Mouse (Mus musculus): ENCODE measurements around the gene Adam21. TPM values are rescaled to one million over a fixed set of nuclear protein-coding genes. Genes with fewer than 3 reads are reported as not detected.
A peak's percentile ranks its signal among the peaks of the same experiment; 100 is the strongest.
"Not testable (repeated sequence)": the region's sequence is repeated elsewhere in the genome, so short reads cannot be mapped to it uniquely, and the experiment has no call there.

Gene Adam21
- total RNA-seq (2017), result 0.85 TPM in 1 of 3 replicates, not detected in the others

DNA sequence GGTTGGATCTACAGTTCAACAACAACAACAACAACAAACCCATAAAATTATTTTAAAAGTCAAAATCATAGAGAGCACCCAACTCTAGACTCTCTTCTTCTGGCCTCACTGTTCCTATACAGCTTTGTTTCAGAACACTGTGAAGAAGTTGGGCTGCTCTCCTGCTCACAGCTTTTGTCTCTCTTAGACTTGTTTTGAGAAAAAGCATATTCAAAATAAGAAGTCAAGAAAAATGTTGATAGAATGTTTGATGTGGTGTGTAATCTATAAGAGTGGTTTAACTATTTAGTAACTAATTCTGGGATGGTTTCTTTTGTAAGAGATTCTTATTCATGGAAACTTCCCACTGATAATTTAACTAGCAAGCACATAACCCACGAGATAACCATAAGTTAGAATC is at the start of gene Adam21:
TSS of gene Adam21 (minus strand) at position 101 of the 400 bp plus-strand sequence.
- ATAC-seq (replicated peaks; ENCODE audit: insufficient number of reproducible peaks, low FRiP score, low TSS enrichment, poor library complexity, severe bottlenecking), result no peak

DNA sequence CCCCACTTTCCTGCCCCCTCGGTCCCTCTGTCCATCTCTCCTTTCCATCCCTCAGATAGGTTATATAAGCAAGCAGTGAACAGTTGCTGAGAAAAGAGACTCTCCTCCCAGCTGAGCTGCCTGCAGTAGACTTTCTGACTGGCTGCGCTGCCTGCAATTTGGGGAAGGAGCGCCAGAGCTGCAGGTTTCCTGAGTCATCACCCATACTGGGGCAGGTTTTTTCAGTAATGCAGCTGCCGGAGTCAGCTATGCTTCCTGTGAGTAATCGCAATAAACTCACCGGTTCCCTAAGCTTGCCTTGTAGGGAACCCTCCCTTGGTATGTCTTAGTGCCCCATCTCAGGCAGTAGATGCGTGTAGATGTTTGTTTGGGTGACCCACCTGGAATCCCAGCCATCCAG is 48.7 kb upstream of the Adam21 start:
- ATAC-seq (replicated peaks; ENCODE audit: insufficient number of reproducible peaks, low FRiP score, low TSS enrichment, poor library complexity, severe bottlenecking), result no peak

- no peak for ATAC-seq (replicated peaks; ENCODE audit: insufficient number of reproducible peaks, low FRiP score, low TSS enrichment, poor library complexity, severe bottlenecking)
These were observed 47.5 kb upstream of the Adam21 start for GRCm38 (mm10) chr12:81615807-81616206.

- ATAC-seq (replicated peaks; ENCODE audit: insufficient number of reproducible peaks, low FRiP score, low TSS enrichment, poor library complexity, severe bottlenecking), result no peak
These were observed 41.2 kb upstream of the Adam21 start for GRCm38 (mm10) chr12:81609445-81609844.

DNA sequence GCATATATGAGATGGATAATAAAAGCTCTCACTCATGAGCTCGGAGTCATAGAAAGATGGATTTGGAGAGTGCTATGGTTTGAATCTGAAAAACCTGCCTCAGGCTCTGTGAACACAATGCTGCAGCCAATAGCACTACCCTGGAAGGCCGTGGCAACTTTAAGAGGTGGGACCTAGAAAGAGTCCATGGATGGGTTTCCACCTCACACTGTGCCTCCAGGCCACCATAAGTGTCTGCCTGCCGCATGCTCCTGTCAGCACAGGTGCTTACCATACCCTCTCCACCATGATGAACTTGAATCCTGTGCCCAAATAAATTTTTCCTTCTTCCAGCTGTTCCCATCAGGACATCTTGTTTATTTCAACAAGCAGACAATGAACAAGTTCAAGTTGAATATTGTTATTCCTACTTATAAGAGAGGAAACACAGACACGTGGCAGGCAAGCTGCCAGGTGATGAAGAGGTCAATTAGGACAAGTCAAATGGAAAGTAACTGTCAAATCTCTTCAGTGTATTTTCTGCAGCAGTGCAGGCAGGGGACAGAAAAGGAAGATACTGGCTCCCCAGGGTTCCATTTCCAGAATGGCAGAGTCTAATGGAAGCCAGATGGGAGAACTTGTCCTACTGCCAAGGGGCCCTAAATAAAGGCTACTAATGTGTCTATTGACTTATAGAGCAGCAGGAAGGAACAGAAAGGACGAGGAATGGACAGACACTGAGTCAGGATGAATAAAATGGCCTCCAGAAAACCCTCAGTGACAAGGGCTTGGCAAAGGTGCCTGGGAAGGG is 36.9 kb upstream of the Adam21 start:
- ATAC-seq (replicated peaks; ENCODE audit: insufficient number of reproducible peaks, low FRiP score, low TSS enrichment, poor library complexity, severe bottlenecking), result no peak

DNA sequence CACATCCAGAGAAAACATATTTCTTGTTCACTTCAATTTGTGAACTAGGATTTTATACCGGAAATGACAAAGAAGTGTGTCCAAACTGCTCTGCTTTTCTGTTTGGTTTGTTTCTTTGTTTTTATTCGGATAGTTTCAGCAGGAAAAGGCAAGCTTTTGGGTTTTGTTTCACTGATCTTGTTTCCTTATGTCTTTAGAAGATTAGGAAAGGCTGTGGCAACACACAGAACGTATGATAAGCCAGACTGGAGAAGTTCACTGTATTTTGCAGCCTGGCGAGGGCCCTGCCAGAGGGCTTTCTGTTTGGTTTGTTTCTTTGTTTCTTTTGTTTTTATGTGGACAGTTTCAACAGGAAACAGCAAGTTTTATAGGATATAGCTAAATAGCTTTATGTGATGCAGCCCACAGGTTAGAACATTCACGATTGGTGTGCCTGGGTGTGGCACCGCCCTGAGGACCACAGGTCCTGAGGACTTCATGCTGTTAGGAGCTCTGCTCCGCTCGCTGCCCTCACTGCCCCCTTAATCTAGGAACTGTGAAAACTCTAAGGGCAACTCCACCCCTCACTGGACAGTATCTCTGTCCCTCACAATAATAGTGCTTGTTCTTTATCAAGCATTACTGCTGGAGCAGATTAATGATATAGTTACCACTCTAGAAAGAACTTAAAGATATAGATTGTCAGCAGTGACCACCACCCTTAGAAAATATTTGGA is 28.4 kb upstream of the Adam21 start:
- no peak for ATAC-seq (replicated peaks; ENCODE audit: insufficient number of reproducible peaks, low FRiP score, low TSS enrichment, poor library complexity, severe bottlenecking)

DNA sequence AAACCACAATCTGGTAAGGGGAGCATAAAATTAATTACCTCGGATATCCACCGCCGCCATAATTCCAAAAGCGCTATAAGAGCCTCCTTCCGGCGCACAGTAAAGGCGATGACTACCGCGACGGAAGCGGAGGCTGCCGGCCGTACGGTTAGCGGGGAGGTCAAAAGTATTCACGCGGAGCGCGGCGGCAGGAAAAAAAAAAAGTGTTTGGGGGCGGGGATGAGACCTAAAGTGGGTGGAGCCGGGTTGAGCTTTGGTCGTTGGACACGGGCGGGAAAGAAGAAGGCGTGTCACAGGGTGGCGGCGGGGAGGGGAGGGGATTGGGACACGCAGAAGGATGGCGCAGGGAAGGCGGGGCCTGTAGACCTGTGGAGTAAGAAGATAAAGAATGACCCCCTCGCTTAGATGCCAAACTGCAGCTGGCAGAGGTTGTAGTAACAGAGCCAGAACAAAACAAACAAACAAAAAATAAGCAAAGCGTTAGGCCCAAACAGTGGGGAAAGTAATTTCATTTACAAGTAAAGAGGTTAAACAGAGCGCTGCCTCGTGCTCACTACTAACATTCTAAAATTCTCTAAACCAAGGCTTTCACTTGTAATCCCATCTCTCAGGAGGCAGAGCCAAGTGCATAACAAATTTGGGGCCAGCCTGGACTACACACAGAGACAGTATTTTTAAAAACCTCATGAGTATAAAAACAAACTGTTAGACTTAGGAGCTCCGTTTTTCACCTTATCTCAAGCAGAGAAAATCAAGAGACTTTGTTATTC is 26.8 kb upstream of the Adam21 start, which contains the start of gene Med6:
TSS of gene Med6 (minus strand) at position 107 of the 770 bp plus-strand sequence.
- ATAC-seq (replicated peaks; ENCODE audit: insufficient number of reproducible peaks, low FRiP score, low TSS enrichment, poor library complexity, severe bottlenecking), result peak; percentile 98

GRCm38 (mm10) chr12:81567931-81568330 is 343 bp downstream of the Adam21 start:
- ATAC-seq (replicated peaks; ENCODE audit: insufficient number of reproducible peaks, low FRiP score, low TSS enrichment, poor library complexity, severe bottlenecking), result no peak

DNA sequence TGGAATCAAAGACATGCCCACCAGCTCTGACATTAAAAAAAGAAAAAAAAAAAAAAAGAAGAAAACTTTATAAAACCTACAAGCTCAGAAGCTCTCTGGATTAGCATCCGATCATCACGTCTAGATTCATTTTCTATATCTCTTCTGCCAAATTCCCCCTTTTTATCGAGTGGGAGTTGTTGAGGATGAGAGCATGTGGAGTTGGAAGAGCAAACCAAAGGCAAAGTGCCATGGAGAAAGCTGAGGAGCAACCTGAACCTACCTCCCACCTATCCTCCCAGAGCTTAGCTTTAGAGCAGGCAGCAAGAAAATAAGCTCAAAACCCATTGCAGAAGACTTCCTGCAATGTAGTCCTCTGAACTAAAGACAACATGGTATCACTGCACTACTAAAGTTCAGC is 4.1 kb downstream of the Adam21 start:
- no peak for ATAC-seq (replicated peaks; ENCODE audit: insufficient number of reproducible peaks, low FRiP score, low TSS enrichment, poor library complexity, severe bottlenecking)

GRCm38 (mm10) chr12:81549286-81549685 is 19.0 kb downstream of the Adam21 start:
- no peak for ATAC-seq (replicated peaks; ENCODE audit: insufficient number of reproducible peaks, low FRiP score, low TSS enrichment, poor library complexity, severe bottlenecking)

DNA sequence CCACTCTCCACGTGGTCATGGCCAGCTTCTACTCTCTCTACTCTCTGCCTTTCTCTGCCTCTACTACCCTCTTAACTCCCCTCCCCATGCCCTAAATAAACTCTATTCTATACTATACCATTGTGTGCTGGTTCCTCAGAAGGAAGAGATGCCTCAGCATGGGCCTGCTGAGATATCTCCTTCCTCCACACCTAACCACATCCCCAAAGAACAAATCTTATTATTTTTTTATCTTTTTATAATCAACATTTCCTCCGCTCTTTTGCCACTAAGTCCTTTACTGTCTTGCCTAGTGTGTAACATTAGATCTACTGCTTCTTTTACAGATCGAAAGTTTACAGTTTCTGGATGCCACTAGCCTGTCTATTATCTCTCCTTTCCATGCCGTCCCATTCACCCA is 21.1 kb downstream of the Adam21 start:
- no peak for ATAC-seq (replicated peaks; ENCODE audit: insufficient number of reproducible peaks, low FRiP score, low TSS enrichment, poor library complexity, severe bottlenecking)

GRCm38 (mm10) chr12:81533029-81533419 is 35.2 kb downstream of the Adam21 start:
- no peak for ATAC-seq (replicated peaks; ENCODE audit: insufficient number of reproducible peaks, low FRiP score, low TSS enrichment, poor library complexity, severe bottlenecking)

- ATAC-seq (replicated peaks; ENCODE audit: insufficient number of reproducible peaks, low FRiP score, low TSS enrichment, poor library complexity, severe bottlenecking), result peak; percentile 95
These were observed 35.8 kb downstream of the Adam21 start, which contains the start of the genes Gm20498 and Synj2bp for GRCm38 (mm10) chr12:81532316-81533028. Gene Gm20498 (minus strand): TSS chr12:81532905. Gene Synj2bp (minus strand): TSS chr12:81532911.

DNA sequence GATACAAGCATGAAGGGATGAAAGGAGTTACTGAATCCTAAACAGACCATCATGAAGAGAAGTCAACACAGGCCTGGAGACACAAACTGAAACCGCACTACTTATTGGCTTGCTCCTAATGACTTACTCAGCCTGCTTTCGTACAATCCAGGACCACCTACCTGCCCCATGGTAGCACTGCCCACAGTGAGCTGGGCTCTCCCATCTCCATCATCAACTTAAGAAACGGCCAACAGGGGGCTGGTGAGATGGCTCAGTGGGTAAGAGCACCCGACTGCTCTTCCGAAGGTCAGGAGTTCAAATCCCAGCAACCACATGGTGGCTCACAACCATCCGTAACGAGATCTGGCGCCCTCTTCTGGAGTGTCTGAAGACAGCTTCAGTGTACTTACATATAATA is 37.7 kb downstream of the Adam21 start:
- ATAC-seq (replicated peaks; ENCODE audit: insufficient number of reproducible peaks, low FRiP score, low TSS enrichment, poor library complexity, severe bottlenecking), result not testable (repeated sequence)

Other genes starting within 250 kb of the Adam21 start
- gene Slc8a3, start 235.3 kb downstream of the Adam21 start, total RNA-seq (2017), result not detected in 3 replicates
- 0.97 TPM in 1 of 3 replicates, not detected in the others for gene Gm4787, start 189.0 kb downstream of the Adam21 start, total RNA-seq (2017)
- 1.1 to 3.3 TPM in 2 of 3 replicates, not detected in the other for gene Adam4, start 146.5 kb downstream of the Adam21 start, total RNA-seq (2017)
- gene Cox16, start 83.3 kb downstream of the Adam21 start, total RNA-seq (2017), result 113 to 151 TPM (median 115 TPM) in 3 replicates
- 3.4 to 61.0 TPM (median 34.3 TPM) in 3 replicates for gene Gm20498, start 35.6 kb downstream of the Adam21 start, total RNA-seq (2017)
- gene Synj2bp, start 35.6 kb downstream of the Adam21 start, total RNA-seq (2017), result 42.6 to 62.2 TPM (median 46.7 TPM) in 3 replicates
- 71.1 to 93.2 TPM (median 77.1 TPM) in 3 replicates for gene Med6, start 26.5 kb upstream of the Adam21 start, total RNA-seq (2017)
- gene Ttc9, start 62.8 kb upstream of the Adam21 start, total RNA-seq (2017), result 0.64 TPM in 1 of 3 replicates, not detected in the others
- gene Map3k9, start 212.7 kb upstream of the Adam21 start, total RNA-seq (2017), result 3.7 to 4.4 TPM (median 4.4 TPM) in 3 replicates